Mouse (Mus musculus): ENCODE data around the gene Ripor1.

DNA sequence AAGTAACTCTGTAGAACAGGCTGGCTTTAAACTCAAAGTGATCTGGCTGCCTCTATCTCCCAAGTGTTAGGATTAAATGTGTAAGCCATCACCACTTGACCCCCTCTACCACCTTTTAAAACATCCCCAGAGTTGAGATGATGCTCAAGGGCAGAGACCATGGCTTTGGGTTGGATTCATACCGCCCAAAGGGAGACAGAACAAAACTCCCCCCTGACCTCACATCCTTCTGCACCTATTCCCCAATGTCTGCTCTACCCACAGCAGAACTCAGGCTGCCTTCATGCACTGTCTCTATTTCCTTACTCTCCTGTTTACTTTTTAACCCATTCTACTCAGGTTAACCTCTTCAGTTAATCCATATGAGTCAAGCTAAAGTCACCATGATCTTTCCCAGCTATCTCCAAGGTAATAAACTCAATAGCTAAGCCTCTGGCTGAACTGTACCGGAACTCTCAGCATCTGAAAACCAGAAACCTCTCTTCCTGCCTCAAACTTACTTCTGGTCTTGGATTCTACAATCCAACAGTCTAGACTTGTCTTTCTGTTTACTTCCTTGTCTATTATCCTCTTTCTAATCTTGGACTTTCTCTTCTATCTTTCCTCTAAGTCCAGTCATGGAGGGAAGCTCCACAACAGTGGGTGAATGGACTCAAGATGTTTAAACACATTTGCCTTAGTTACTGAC lies 29.9 kb downstream of the Ripor1 start:
- TF ChIP-seq CTCF (IDR thresholded peaks at IDR 0.05; ENCODE audit: control insufficient read depth, insufficient read depth, insufficient read length) (no peak), MAX (IDR thresholded peaks at IDR 0.05) (no peak), MYOG (IDR thresholded peaks at IDR 0.05; ENCODE audit: control insufficient read depth, extremely low read depth, insufficient read length) (no peak), USF1 (IDR thresholded peaks at IDR 0.05; ENCODE audit: low read depth) (no peak), CEBPB (IDR thresholded peaks at IDR 0.05; ENCODE audit: low read depth) (no peak), MYOD1 (IDR thresholded peaks at IDR 0.05; ENCODE audit: control insufficient read depth, insufficient read length, low read depth) (no peak), FOSL1 (IDR thresholded peaks at IDR 0.05; ENCODE audit: insufficient read depth, low read length, poor library complexity, severe bottlenecking) (no peak)

All from C2C12 (cell line).